ENCODE assay signal across 8 mouse cellular contexts in the genomic region with DNA sequence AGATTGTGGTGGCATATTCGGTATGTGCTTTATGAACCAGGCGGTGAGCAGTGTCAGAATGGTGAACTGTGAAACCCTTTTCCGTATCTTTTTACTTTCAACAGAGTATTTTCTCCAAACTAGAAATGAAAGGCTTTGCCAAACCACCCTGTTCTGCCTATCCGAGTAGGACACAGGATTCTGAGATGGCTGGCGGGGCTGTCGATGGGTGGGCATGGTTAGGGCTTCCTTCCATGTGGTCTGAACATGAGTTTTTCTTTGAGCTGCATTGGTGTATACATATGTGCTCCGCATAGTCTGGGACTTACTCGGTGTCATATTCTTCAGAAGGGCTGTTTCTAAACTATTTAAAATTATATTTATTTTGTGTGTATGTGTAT. TPM values are rescaled to one million over a fixed set of nuclear protein-coding genes. Genes with fewer than 3 reads are reported as not detected.
DNase-seq lines count a peak whose midpoint lies in the region; ATAC-seq and TF ChIP-seq lines count a peak whose summit lies in the region.

No protein-coding gene starts in this region.

- H3K27me3 ChIP-seq in heart, postnatal 0 days (ENCODE audit: control insufficient read depth, insufficient read depth, low read length) = no peaks in the 10 kb centered on the region
- H3K27me3 ChIP-seq in E14TG2a.4 (ENCODE audit: insufficient read depth, low read length) = peaks cover 3% of the 10 kb centered on the region; the same call in 1 of the 2 replicates
- no peaks in the 10 kb centered on the region for H3K27me3 ChIP-seq in embryonic facial prominence, embryonic 15.5 days
- H3K27me3 ChIP-seq in limb, embryonic 14.5 days (ENCODE audit: control insufficient read depth, insufficient read depth, low read length) = no peaks in the 10 kb centered on the region
- no peaks in the 10 kb centered on the region for H3K27me3 ChIP-seq in small intestine, adult 2 months (ENCODE audit: control insufficient read depth, insufficient read depth, low read length)

- peak overlapping the region; percentile 91 for H3K4me2 ChIP-seq in heart, postnatal 0 days (ENCODE audit: low read depth, low read length)
- H3K4me2 ChIP-seq in embryonic facial prominence, embryonic 15.5 days (replicated peaks) = peak overlapping the region; percentile 80
- peak overlapping the region; percentile 64 for H3K4me2 ChIP-seq in limb, embryonic 14.5 days (replicated peaks; ENCODE audit: low read depth, low read length, severe bottlenecking)

- no peak for TF ChIP-seq EP300 in heart, postnatal 0 days (IDR thresholded peaks at IDR 0.05; ENCODE audit: low read depth)

- WGBS in heart, postnatal 0 days = 15% methylated on average over 8 of the region's 8 CpGs
- WGBS in embryonic facial prominence, embryonic 15.5 days = 5% methylated on average over 8 of the region's 8 CpGs
- 14% methylated on average over 8 of the region's 8 CpGs for WGBS in limb, embryonic 14.5 days
- 16% methylated on average over 8 of the region's 8 CpGs for whole genome bisulfite sequencing in small intestine, adult 2 months

- TF ChIP-seq CTCF in heart, postnatal 0 days (IDR thresholded peaks at IDR 0.05; ENCODE audit: low read depth) = no peak
- TF ChIP-seq CTCF in E14TG2a.4 (conservative IDR thresholded peaks at IDR 0.05; ENCODE audit: low read length) = no peak
- no peak for TF ChIP-seq CTCF in small intestine, adult 2 months (IDR thresholded peaks at IDR 0.05; ENCODE audit: extremely low read depth, insufficient read length, insufficient replicate concordance, low read depth, low read length)

- TF ChIP-seq POLR2A in limb, embryonic 14.5 days (IDR thresholded peaks at IDR 0.05; ENCODE audit: borderline replicate concordance, extremely low read depth, insufficient read depth, insufficient read length) = no peak
- no peak for TF ChIP-seq POLR2A in small intestine, adult 2 months (IDR thresholded peaks at IDR 0.05; ENCODE audit: low read depth, low read length)

- H3K9ac ChIP-seq in heart, postnatal 0 days (replicated peaks; ENCODE audit: low read depth, low read length) = peak overlapping the region; percentile 98
- peak overlapping the region; percentile 97 for H3K9ac ChIP-seq in embryonic facial prominence, embryonic 15.5 days
- peak overlapping the region; percentile 98 for H3K9ac ChIP-seq in limb, embryonic 14.5 days (ENCODE audit: low read depth, low read length, severe bottlenecking)

- H3K36me3 ChIP-seq in heart, postnatal 0 days (replicated peaks; ENCODE audit: control insufficient read depth, insufficient read depth, low read length) = no peaks in the 10 kb centered on the region
- peaks cover 9% of the 10 kb centered on the region; the same call in 1 of the 2 replicates for H3K36me3 ChIP-seq in E14TG2a.4 (ENCODE audit: insufficient read depth, low read length)
- H3K36me3 ChIP-seq in embryonic facial prominence, embryonic 15.5 days = no peaks in the 10 kb centered on the region
- no peaks in the 10 kb centered on the region for H3K36me3 ChIP-seq in limb, embryonic 14.5 days (ENCODE audit: control insufficient read depth, insufficient read depth, low read length)
- no peaks in the 10 kb centered on the region for H3K36me3 ChIP-seq in small intestine, adult 2 months (ENCODE audit: control insufficient read depth, insufficient read depth, low read length)

- no peak for ATAC-seq in heart, postnatal 0 days (ENCODE audit: insufficient read depth, low read depth)
- no peak for ATAC-seq in embryonic facial prominence, embryonic 15.5 days (ENCODE audit: insufficient number of reproducible peaks, low FRiP score, low TSS enrichment, low read depth)
- ATAC-seq in limb, embryonic 14.5 days (ENCODE audit: low FRiP score, low read depth) = no peak

- peak overlapping the region; percentile 93; the same call in 1 of the 2 replicates for H3K27ac ChIP-seq in heart, postnatal 0 days (ENCODE audit: low read depth)
- H3K27ac ChIP-seq in embryonic facial prominence, embryonic 15.5 days (replicated peaks) = peak overlapping the region; percentile 95
- peak overlapping the region; percentile 97 for H3K27ac ChIP-seq in limb, embryonic 14.5 days (replicated peaks; ENCODE audit: low read depth, low read length)
- no peak overlapping the region for H3K27ac ChIP-seq in small intestine, adult 2 months (ENCODE audit: insufficient read depth, low read depth, low read length)

- H3K4me3 ChIP-seq in heart, postnatal 0 days (ENCODE audit: low read depth, low read length) = peak overlapping the region; percentile 95
- H3K4me3 ChIP-seq in E14TG2a.4 (replicated peaks; ENCODE audit: low read length) = peak overlapping the region; percentile 96
- H3K4me3 ChIP-seq in embryonic facial prominence, embryonic 15.5 days (replicated peaks) = peak overlapping the region; percentile 99
- peak overlapping the region; percentile 98 for H3K4me3 ChIP-seq in limb, embryonic 14.5 days (replicated peaks; ENCODE audit: low read length)
- peak overlapping the region; percentile 93 for H3K4me3 ChIP-seq in small intestine, adult 2 months (ENCODE audit: low read depth, low read length)

- DNase-seq in heart, postnatal 0 days (ENCODE audit: low spot score) = no peak
- no peak for DNase-seq in heart, adult 11 months
- DNase-seq in limb, embryonic 14.5 days (ENCODE audit: low spot score) = no peak
- DNase-seq in ovary, postnatal 36 days (ENCODE audit: low spot score) = no peak
- no peak for DNase-seq in adrenal gland, adult (ENCODE audit: inconsistent age in 2 of 2, low spot score in 1 of 2)

- 0 out of 2 replicates have a peak, but pooled peaks cover 6% of the 10 kb centered on the region for H3K4me1 ChIP-seq in heart, postnatal 0 days (ENCODE audit: control insufficient read depth, insufficient read depth)
- peaks cover 54% of the 10 kb centered on the region for H3K4me1 ChIP-seq in E14TG2a.4 (replicated peaks; ENCODE audit: low read depth, low read length)
- peaks cover 7% of the 10 kb centered on the region; the same call in 1 of the 2 replicates for H3K4me1 ChIP-seq in embryonic facial prominence, embryonic 15.5 days
- peaks cover 8% of the 10 kb centered on the region; the same call in 1 of the 2 replicates for H3K4me1 ChIP-seq in limb, embryonic 14.5 days (ENCODE audit: control insufficient read depth, insufficient read depth, low read length)
- H3K4me1 ChIP-seq in small intestine, adult 2 months (ENCODE audit: control insufficient read depth, insufficient read depth, insufficient read length, low read length) = peaks cover 3% of the 10 kb centered on the region; the same call in 1 of the 2 replicates

- H3K9me3 ChIP-seq in heart, postnatal 0 days (replicated peaks; ENCODE audit: control insufficient read depth, low read length) = no peaks in the 10 kb centered on the region
- no peaks in the 10 kb centered on the region for H3K9me3 ChIP-seq in E14TG2a.4 (ENCODE audit: low read length)
- H3K9me3 ChIP-seq in embryonic facial prominence, embryonic 15.5 days (replicated peaks) = no peaks in the 10 kb centered on the region
- H3K9me3 ChIP-seq in limb, embryonic 14.5 days (ENCODE audit: control insufficient read depth, low read length) = no peaks in the 10 kb centered on the region

RNA-seq across cellular contexts. Expression of a gene that starts 1.0 kb away (rescaled TPM):
- total RNA-seq in heart, postnatal 0 days (2014; rRNA removed; ENCODE audit: low replicate concordance) = 11.7 and 12.9 TPM in 2 replicates
- 1.7 and 2.0 TPM in 2 replicates for polyA plus RNA-seq in heart, postnatal 0 days (2015; fragmentation: Nextera tagmentation; extraction: Ambion mirVana)
- 4.0 and 4.5 TPM in 2 replicates for polyA plus RNA-seq in embryonic facial prominence, embryonic 15.5 days (2015; fragmentation: Nextera tagmentation; extraction: Ambion mirVana)
- 10.2 and 10.9 TPM in 2 replicates for polyA plus RNA-seq in limb, embryonic 14.5 days (2012; rRNA removed)
- 6.2 and 6.9 TPM in 2 replicates for polyA plus RNA-seq in limb, embryonic 14.5 days (2014; fragmentation: Nextera tagmentation; extraction: Ambion mirVana)
- 3.7 and 4.3 TPM in 2 replicates for polyA plus RNA-seq in small intestine, adult 2 months (2012; rRNA removed)

RNA-seq across cellular contexts. Expression of a gene that starts 35.8 kb away (rescaled TPM):
- total RNA-seq in heart, postnatal 0 days (2014; rRNA removed; ENCODE audit: low replicate concordance) = 9.1 and 13.9 TPM in 2 replicates
- polyA plus RNA-seq in heart, postnatal 0 days (2015; fragmentation: Nextera tagmentation; extraction: Ambion mirVana) = 0.33 and 0.45 TPM in 2 replicates
- polyA plus RNA-seq in embryonic facial prominence, embryonic 15.5 days (2015; fragmentation: Nextera tagmentation; extraction: Ambion mirVana) = 0.53 and 0.93 TPM in 2 replicates
- polyA plus RNA-seq in limb, embryonic 14.5 days (2012; rRNA removed) = 6.0 and 7.0 TPM in 2 replicates
- 0.32 and 0.73 TPM in 2 replicates for polyA plus RNA-seq in limb, embryonic 14.5 days (2014; fragmentation: Nextera tagmentation; extraction: Ambion mirVana)
- 10.3 and 27.8 TPM in 2 replicates for polyA plus RNA-seq in small intestine, adult 2 months (2012; rRNA removed)
